Mouse (Mus musculus) stomach, embryonic 16.5 days (tissue): ENCODE measurements around the gene Ltbp1. TPM values are rescaled to one million over a fixed set of nuclear protein-coding genes. Genes with fewer than 3 reads are reported as not detected.

Experiments
- ATAC-seq: fragments of 200-750 bp; cut with Nextera tagmentation; 2 replicates; pipeline ENCODE4 v1.8.0; 2017; ENCODE audit warnings: moderate number of reproducible peaks, moderate TSS enrichment; ENCODE audit not compliant: insufficient read depth, low FRiP score
- H3K27ac ChIP-seq: fragments of 300-500 bp; sonication (generic); 2 replicates; pipeline ENCODE4 v1.5.1; 2014; ENCODE audit warnings: low read length
- H3K27me3 ChIP-seq: fragments of 300-500 bp; sonication (generic); 2 replicates; pipeline ENCODE4 v1.6.1; 2014; ENCODE audit warnings: low read length, control low read depth, mixed read lengths; ENCODE audit not compliant: control insufficient read depth, insufficient read depth
- H3K36me3 ChIP-seq: fragments of 300-500 bp; sonication (generic); 2 replicates; pipeline ENCODE4 v1.6.1; 2014; ENCODE audit warnings: low read length; ENCODE audit not compliant: control insufficient read depth, insufficient read depth
- H3K4me1 ChIP-seq: fragments of 300-500 bp; sonication (generic); 2 replicates; pipeline ENCODE4 v1.6.1; 2014; ENCODE audit warnings: low read length, control low read depth, mixed read lengths; ENCODE audit not compliant: control insufficient read depth, insufficient read depth
- H3K4me2 ChIP-seq: fragments of 300-500 bp; sonication (generic); 2 replicates; pipeline ENCODE4 v1.6.1; 2014; ENCODE audit warnings: low read depth, low read length, mixed read lengths
- H3K4me3 ChIP-seq: fragments of 300-500 bp; sonication (generic); replicated peaks from 2 replicates; pipeline ENCODE4 v1.5.1; 2014; ENCODE audit warnings: mild to moderate bottlenecking, low read length
- H3K9ac ChIP-seq: fragments of 300-500 bp; sonication (generic); 2 replicates; pipeline ENCODE4 v1.6.1; 2014; ENCODE audit warnings: low read length
- H3K9me3 ChIP-seq: fragments of 300-500 bp; sonication (generic); replicated peaks from 2 replicates; pipeline ENCODE4 v1.6.1; 2016; ENCODE audit warnings: low read length, control low read depth; ENCODE audit not compliant: control insufficient read depth
- WGBS: fragments of 180-500 bp; shearing (Covaris S2); extraction: QIAGEN DNeasy Blood & Tissue Kit; methylation state at CpG from one replicate; pipeline ENCODE4 v1.1.7; 2014; 5-methylcytosine and 5-hydroxymethylcytosine counted together
- polyA plus RNA-seq: library from polyadenylated mRNA; unstranded; fragments of >200 nt; fragmentation: Nextera tagmentation; extraction: Ambion mirVana; gene quantifications from 2 replicates; pipeline ENCODE4 v1.2.1, GENCODE M21; 2015

Gene Ltbp1
- polyA plus RNA-seq, 1 experiment from 2014 or later: 30.1 TPM

- Histone ChIP-seq H3K4me1 (no peaks in the 10 kb centered on the region), H3K4me2 (no peak overlapping the region), H3K27ac (no peak overlapping the region), H3K36me3 (no peaks in the 10 kb centered on the region), H3K27me3 (no peaks in the 10 kb centered on the region), H3K9me3 (no peaks in the 10 kb centered on the region), H3K4me3 (no peak overlapping the region), H3K9ac (no peak overlapping the region)
- no peak for ATAC-seq
- 76% methylated on average over 10 of the region's 10 CpGs for WGBS
These were observed 322.8 kb downstream of the Ltbp1 start for GRCm38 (mm10) chr17:75328102-75328639.

GRCm38 (mm10) chr17:75330366-75330765 lies 325.0 kb downstream of the Ltbp1 start:
- Histone ChIP-seq H3K27ac (no peak overlapping the region), H3K36me3 (no peaks in the 10 kb centered on the region), H3K4me2 (no peak overlapping the region), H3K4me1 (no peaks in the 10 kb centered on the region), H3K9me3 (no peaks in the 10 kb centered on the region), H3K27me3 (no peaks in the 10 kb centered on the region), H3K9ac (no peak overlapping the region), H3K4me3 (no peak overlapping the region)
- ATAC-seq: no peak
- 87% methylated on average over 6 of the region's 6 CpGs for WGBS

- ATAC-seq: no peak
- H3K9ac ChIP-seq: no peak overlapping the region
- no peaks in the 10 kb centered on the region for H3K27me3 ChIP-seq
- H3K4me3 ChIP-seq: no peak overlapping the region
- 80% methylated on average over 6 of the region's 6 CpGs for WGBS
- H3K27ac ChIP-seq: no peak overlapping the region
- no peak overlapping the region for H3K4me2 ChIP-seq
- H3K4me1 ChIP-seq: no peaks in the 10 kb centered on the region
- H3K36me3 ChIP-seq: no peaks in the 10 kb centered on the region
- H3K9me3 ChIP-seq: no peaks in the 10 kb centered on the region
These were observed 326.1 kb downstream of the Ltbp1 start for GRCm38 (mm10) chr17:75331421-75331951.

GRCm38 (mm10) chr17:75332289-75332688 lies 326.9 kb downstream of the Ltbp1 start:
- Histone ChIP-seq H3K4me1 (no peaks in the 10 kb centered on the region), H3K4me3 (no peak overlapping the region)

GRCm38 (mm10) chr17:75333011-75333410 lies 327.6 kb downstream of the Ltbp1 start:
- no peaks in the 10 kb centered on the region for H3K4me1 ChIP-seq
- 89% methylated on average over 9 of the region's 9 CpGs for WGBS

More at GRCm38 (mm10) chr17:75332289-75332688, 326.9 kb downstream of the Ltbp1 start:
- Histone ChIP-seq H3K4me2 (no peak overlapping the region), H3K9ac (no peak overlapping the region), H3K27ac (no peak overlapping the region), H3K9me3 (no peaks in the 10 kb centered on the region), H3K36me3 (no peaks in the 10 kb centered on the region), H3K27me3 (no peaks in the 10 kb centered on the region)
- no peak for ATAC-seq
- WGBS: 96% methylated on average over 6 of the region's 6 CpGs

GRCm38 (mm10) chr17:75333759-75334158 lies 328.4 kb downstream of the Ltbp1 start:
- no peak overlapping the region for H3K27ac ChIP-seq
- no peaks in the 10 kb centered on the region for H3K9me3 ChIP-seq
- H3K27me3 ChIP-seq: no peaks in the 10 kb centered on the region
- H3K4me1 ChIP-seq: no peaks in the 10 kb centered on the region
- no peak overlapping the region for H3K4me2 ChIP-seq
- ATAC-seq: no peak
- WGBS: 82% methylated on average over 13 of the region's 13 CpGs
- H3K4me3 ChIP-seq: no peak overlapping the region
- no peak overlapping the region for H3K9ac ChIP-seq
- H3K36me3 ChIP-seq: no peaks in the 10 kb centered on the region

More at GRCm38 (mm10) chr17:75333011-75333410, 327.6 kb downstream of the Ltbp1 start:
- Histone ChIP-seq H3K4me3 (no peak overlapping the region), H3K27me3 (no peaks in the 10 kb centered on the region), H3K9ac (no peak overlapping the region), H3K27ac (no peak overlapping the region), H3K9me3 (no peaks in the 10 kb centered on the region), H3K36me3 (no peaks in the 10 kb centered on the region), H3K4me2 (no peak overlapping the region)
- no peak for ATAC-seq

- Histone ChIP-seq H3K27ac (no peak overlapping the region), H3K27me3 (no peaks in the 10 kb centered on the region), H3K36me3 (no peaks in the 10 kb centered on the region), H3K4me2 (no peak overlapping the region), H3K4me1 (no peaks in the 10 kb centered on the region), H3K4me3 (no peak overlapping the region), H3K9me3 (no peaks in the 10 kb centered on the region), H3K9ac (no peak overlapping the region)
- no peak for ATAC-seq
- WGBS: 65% methylated on average over 9 of the region's 9 CpGs
These were observed 330.3 kb downstream of the Ltbp1 start for GRCm38 (mm10) chr17:75335649-75336048.

- WGBS: 77% methylated on average over 4 of the region's 4 CpGs
- Histone ChIP-seq H3K4me2 (no peak overlapping the region), H3K4me1 (no peaks in the 10 kb centered on the region), H3K4me3 (no peak overlapping the region), H3K27me3 (no peaks in the 10 kb centered on the region), H3K27ac (no peak overlapping the region), H3K9ac (no peak overlapping the region), H3K9me3 (no peaks in the 10 kb centered on the region), H3K36me3 (no peaks in the 10 kb centered on the region)
- ATAC-seq: no peak
These were observed 335.9 kb downstream of the Ltbp1 start for GRCm38 (mm10) chr17:75341227-75341626.

GRCm38 (mm10) chr17:75345116-75345515 lies 339.7 kb downstream of the Ltbp1 start:
- Histone ChIP-seq H3K9ac (no peak overlapping the region), H3K27me3 (no peaks in the 10 kb centered on the region), H3K4me2 (no peak overlapping the region), H3K9me3 (no peaks in the 10 kb centered on the region), H3K4me3 (no peak overlapping the region), H3K36me3 (no peaks in the 10 kb centered on the region), H3K27ac (no peak overlapping the region), H3K4me1 (no peaks in the 10 kb centered on the region)
- 54% methylated on average over 3 of the region's 3 CpGs for WGBS
- no peak for ATAC-seq
